Mouse (Mus musculus): Measurements from ENCODE around the gene Cfc1.

The Cfc1 gene

DNA sequence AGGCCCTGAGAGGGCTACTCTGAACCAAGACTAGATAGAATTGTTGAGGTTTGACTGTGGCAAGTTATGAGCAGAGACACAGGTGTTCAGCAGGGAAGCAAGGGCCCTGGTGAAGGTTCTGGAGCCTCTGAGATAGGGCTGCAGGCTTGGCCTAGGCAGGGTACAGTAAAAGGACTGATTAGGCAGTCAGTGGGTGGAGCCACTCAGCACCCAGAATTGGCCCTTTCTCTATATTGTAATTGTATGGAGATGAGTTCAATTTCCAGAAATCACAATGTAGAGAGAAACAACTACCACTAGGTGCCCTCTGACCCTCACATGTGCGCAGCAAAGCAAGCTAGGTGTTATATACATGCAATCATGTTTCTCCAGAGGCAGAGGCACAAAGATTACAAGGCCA is 18.2 kb downstream of the Cfc1 start:
- no peak for DNase-seq (ENCODE audit: low spot score in 2 of 2)

- DNase-seq (ENCODE audit: low spot score in 2 of 2) = no peak
These were observed 18.8 kb downstream of the Cfc1 start for GRCm38 (mm10) chr1:34554275-34554674.

DNA sequence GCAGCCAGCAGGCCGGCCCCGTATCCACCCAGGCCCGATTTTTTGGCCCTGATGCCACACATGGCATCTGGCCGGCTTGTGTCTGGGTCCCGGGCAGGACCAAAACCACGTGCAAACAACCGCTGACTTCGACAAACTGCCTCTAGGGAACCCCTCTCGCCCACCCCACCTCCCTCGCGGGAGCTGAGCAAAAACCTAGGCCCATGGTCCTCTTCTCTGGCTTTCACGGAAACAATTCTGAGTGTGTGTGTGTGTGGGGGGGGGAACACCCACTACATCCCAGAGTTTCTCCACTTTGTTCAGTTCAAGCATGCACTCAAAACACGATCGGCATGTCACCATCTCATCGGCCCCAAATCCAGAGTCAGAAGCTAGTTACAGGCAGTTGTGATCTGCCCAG is 25.4 kb downstream of the Cfc1 start, which contains the start of gene Prss40:
TSS of gene Prss40 (minus strand) at position 101 of the 400 bp plus-strand sequence.
- DNase-seq (ENCODE audit: low spot score in 2 of 2) = no peak

DNA sequence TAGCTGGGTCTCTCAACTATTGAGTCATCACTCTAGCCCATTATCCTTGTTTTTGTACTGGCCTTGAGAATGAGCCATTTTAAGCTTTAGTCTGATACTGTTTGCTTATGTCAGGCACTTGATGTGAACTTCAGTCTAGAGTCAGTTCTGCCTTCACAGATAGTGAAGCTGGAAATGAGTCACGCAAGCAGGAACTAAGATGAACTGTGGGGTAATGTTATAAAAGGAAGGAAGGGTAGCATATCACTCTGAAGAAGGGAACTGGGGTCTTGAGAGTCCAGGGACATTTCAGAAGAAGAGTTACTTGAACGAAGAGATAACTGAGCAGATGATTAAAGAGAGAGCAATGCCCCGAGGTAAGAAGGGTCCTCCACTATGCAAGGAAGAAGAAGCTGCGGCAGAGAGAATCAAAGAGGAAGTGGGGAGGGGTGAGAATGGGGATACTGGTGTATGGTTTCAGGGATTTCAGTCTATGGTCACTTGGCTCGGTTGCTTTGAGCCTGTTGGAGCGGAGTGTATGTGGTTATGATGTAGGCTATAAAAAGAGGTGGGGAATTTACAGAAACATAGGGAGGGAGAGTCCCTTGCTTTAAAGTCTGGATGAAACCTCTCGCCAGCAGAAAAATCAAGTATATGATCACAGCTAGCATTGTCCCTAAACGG is 29.1 kb downstream of the Cfc1 start:
- no peak for DNase-seq (ENCODE audit: low spot score in 2 of 2)

DNA sequence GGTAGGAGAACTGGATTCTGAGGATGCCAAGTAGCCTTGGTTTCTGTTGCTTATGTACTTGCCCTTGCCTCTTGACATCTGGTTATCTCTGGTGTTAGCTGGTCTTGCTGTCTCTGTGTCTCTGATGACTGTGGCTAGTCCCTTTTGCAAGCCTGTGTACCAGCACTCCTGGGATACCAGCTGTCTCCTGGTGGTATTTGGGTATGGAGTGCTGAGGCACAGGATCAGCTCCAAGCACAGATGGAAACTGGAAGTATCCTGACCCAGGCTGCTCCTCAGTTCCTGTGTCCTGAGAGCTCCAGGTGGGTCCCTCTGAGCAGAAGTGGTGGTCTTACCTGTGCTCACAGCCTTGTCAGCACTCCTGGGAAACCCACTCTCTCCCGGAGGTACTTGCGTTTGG is 32.7 kb downstream of the Cfc1 start:
- DNase-seq (ENCODE audit: low spot score in 2 of 2) = no peak

DNA sequence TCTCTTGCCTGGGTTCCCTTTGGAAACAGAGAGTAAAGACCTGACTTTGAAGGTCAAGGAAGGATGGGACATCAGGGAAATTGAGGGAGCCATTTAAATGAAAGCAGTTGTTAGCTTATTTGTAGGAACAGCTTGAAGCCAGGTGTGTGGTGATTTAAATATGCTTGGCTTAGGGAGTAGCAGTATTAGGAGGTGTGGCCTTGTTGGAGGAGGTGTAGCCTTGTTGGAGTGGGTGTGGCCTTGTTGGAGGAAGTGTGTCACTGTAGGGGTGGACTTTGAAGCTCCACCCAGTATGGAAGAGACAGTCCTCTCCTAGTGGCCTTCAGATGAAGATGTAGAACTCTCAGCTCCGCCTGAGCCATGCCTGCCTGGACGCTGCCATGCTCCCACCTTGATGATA is 34.4 kb downstream of the Cfc1 start:
- DNase-seq (ENCODE audit: low spot score in 2 of 2) = no peak

DNA sequence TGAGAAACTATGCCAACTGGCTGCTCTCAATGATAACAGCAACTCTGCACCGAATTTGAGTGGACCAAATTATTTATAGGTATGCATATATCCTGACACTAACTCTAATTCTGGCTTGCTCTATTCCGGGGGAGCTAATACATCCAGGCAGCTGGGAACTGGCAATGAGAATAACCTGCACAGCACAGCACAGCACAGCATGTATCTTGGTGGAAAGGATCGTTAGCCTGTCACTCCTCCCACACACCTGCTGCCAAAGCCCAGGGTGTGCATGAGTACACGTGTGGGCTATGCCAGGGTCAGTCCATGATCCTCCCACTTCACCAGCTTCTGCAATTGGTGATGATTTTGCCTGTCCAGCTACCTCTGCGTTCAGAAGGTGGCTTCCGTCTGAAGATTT is 36.0 kb downstream of the Cfc1 start:
- DNase-seq (ENCODE audit: low spot score in 2 of 2) = no peak

DNA sequence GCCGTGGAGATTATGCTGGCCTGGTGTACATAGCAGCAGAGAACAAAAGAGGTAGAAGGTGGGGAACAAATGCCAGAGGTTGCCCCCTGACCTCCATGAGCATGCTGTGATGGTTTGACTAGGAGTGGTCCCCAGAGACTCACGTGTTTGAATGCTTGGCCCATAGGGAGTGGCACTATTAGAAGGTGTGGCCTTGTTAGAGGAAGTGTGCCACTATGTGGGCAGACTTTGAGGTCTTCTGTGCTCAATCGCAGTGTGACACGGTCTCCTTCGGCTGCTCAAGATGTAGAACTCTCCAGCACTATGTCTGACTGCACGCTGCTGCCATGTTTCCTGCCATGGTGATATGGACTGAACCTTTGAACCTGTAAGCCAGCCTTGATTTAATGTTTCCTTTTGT is 37.8 kb downstream of the Cfc1 start:
- DNase-seq (ENCODE audit: low spot score in 2 of 2) = no peak

DNA sequence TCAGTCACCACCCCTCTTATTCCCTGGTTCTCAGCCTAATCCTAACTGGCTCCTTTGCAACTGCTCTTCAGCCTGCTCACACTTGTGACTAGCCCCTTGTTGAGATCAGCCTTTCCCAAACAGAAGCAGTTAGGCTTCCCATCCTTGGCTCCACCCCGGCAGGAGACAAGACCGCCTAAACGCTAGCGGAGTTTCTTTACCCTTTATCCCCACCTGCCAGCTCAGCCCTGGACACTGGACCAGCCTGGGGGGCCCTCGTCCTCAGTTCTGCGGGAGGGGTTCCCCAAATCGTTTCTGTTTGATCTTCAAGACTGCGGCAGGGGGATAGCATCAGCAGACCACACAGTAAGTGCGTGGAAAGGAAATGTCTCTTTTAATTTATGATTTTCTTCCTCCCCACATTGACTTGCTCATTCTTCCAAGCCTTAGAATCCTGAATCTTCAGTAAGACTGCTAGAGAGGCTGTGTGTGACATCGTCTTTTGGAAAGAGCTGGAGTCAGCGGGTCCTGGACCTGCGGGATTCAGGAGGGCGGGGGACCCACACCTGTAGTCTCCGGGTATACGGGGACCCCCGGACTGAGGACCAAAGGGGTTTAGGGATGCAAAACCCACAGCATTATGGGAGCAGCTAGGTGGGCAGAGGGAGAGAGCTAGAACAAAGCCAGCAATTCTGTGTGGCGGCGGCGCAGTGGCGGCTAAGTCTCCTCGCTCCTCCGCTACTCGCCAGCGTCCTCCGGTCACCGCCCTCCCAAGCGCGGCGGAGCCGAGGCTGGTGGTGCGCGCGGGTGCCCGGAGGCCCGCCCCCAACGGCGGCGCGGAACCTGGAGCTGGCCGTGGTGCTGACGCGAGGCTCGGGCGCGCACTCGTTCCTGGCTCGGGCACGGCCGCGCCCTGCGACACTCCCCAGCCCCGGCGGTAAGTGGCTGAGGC is 43.7 kb downstream of the Cfc1 start, which contains the start of gene Amer3:
TSS of gene Amer3 (plus strand) at position 807 of the 931 bp plus-strand sequence.
- DNase-seq (ENCODE audit: low spot score in 2 of 2) = peak in 1 of 2 experiments; percentile 8

DNA sequence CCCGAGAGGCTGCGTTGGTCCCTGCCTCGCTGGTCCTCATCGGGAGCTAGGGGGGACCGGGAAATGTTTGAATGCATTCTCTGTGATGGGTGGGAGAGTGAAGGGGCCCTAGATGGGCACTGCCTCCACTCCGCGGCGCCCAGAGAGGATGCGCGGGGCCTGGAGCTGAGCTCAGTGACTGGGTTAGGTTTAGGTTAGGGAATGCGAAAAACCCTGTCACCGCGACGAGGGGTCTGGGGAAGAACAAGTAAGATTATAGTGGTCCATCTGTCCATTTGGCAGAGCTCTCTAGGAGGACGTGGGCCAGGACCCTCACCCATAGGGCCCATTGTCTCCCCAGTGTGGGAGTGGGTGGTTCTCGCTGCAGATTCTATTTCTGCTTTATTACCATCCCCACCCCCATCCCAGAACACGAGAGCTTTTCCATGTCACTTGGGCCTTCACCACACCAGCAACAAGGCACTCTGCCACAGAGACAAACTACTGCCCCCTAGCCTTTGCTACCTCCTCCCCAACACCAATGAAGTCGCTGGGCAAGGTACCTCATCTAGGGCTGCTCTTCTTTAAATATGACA is 44.4 kb downstream of the Cfc1 start:
- DNase-seq (ENCODE audit: low spot score in 2 of 2) = no peak

DNA sequence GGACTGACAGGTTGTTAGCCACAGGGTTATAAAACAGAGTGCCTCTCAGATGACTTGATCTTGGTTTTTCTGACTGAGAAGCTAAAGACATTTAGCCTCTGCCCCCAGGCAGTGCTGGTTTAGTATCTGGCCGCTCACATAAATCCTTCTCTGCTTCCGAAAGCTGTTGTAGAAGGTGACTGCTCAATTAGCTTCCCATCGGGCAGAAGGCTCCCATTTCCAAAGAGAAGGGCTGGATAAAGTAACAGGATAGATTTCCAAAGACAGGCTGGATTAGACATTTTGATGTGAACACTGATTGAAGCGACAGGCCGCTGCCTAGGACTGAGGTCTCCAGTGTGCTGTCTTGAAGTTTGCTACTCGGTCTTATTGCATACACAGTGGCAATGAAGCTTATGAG is 46.8 kb downstream of the Cfc1 start:
- DNase-seq (ENCODE audit: low spot score in 2 of 2) = no peak

DNA sequence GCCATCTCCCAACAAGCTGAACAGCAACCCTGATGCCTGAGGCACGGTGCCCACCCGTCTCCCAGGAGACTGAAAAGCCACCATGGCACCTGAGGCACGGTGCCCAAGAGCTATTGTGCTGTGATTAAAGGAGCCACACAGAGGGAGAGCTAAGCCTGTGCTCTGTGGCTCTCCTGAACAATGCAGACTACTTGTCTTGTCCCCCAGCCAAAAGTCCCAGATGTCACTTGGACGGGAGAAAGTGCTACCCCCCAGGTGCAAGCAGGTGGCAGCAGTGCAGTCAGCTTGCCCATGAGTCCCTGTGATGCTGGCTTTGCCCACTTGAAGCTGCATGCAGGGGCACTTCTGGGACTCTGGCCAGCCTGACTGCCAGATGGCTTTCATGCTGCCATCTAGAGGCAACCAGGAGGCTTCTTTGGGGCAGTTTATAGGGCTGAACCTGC is 48.4 kb downstream of the Cfc1 start:
- no peak for DNase-seq (ENCODE audit: low spot score in 2 of 2)

- no peak for DNase-seq (ENCODE audit: low spot score in 2 of 2)
These were observed 49.3 kb downstream of the Cfc1 start for GRCm38 (mm10) chr1:34584736-34585135.

- DNase-seq (ENCODE audit: low spot score in 2 of 2) = no peak
These were observed 52.0 kb downstream of the Cfc1 start for GRCm38 (mm10) chr1:34587298-34588096.

Data from heart, adult 9 months (tissue).